Mouse (Mus musculus) lung, embryonic 16.5 days (tissue): Measurements from ENCODE around the gene Orai2. TPM values are rescaled to one million over a fixed set of nuclear protein-coding genes. Genes with fewer than 3 reads are reported as not detected.

ENCODE experiments used
- ATAC-seq: fragments of 200-750 bp; cut with Nextera tagmentation; 2 replicates; pipeline ENCODE4 v1.8.0; 2017; ENCODE audit warnings: low read depth, mild to moderate bottlenecking, moderate library complexity
- H3K27ac ChIP-seq: fragments of 300-500 bp; sonication (generic); 2 replicates; pipeline ENCODE4 v1.5.1; 2014; ENCODE audit warnings: mild to moderate bottlenecking, control low read depth, low read length
- H3K27me3 ChIP-seq: fragments of 300-500 bp; sonication (generic); 2 replicates; pipeline ENCODE4 v1.6.1; 2014; ENCODE audit warnings: low read depth, low read length, mixed read lengths; ENCODE audit not compliant: control insufficient read depth, insufficient read depth
- H3K36me3 ChIP-seq: fragments of 300-500 bp; sonication (generic); 2 replicates; pipeline ENCODE4 v1.6.1; 2014; ENCODE audit warnings: low read length; ENCODE audit not compliant: control insufficient read depth, insufficient read depth
- H3K4me1 ChIP-seq: fragments of 300-500 bp; sonication (generic); replicated peaks from 2 replicates; pipeline ENCODE4 v1.6.1; 2014; ENCODE audit warnings: low read length, mixed read lengths; ENCODE audit not compliant: control insufficient read depth, insufficient read depth
- H3K4me2 ChIP-seq: fragments of 300-500 bp; sonication (generic); 2 replicates; pipeline ENCODE4 v1.6.1; 2014; ENCODE audit warnings: low read depth, low read length, control low read depth
- H3K4me3 ChIP-seq: fragments of 300-500 bp; sonication (generic); 2 replicates; pipeline ENCODE4 v1.5.1; 2014; ENCODE audit warnings: mild to moderate bottlenecking, low read length, control low read depth
- H3K9ac ChIP-seq: fragments of 300-500 bp; sonication (generic); 2 replicates; pipeline ENCODE4 v1.6.1; 2014; ENCODE audit warnings: low read length, control low read depth
- H3K9me3 ChIP-seq: fragments of 300-500 bp; sonication (generic); 2 replicates; pipeline ENCODE4 v1.6.1; 2016; ENCODE audit warnings: low read length; ENCODE audit not compliant: control insufficient read depth
- WGBS: fragments of 180-500 bp; shearing (Covaris S2); extraction: QIAGEN DNeasy Blood & Tissue Kit; methylation state at CpG from one replicate; pipeline ENCODE4 v1.1.7; 2014; 5-methylcytosine and 5-hydroxymethylcytosine counted together
- polyA plus RNA-seq: library from polyadenylated mRNA; unstranded; fragments of >200 nt; fragmentation: Nextera tagmentation; extraction: Ambion mirVana; gene quantifications from 2 replicates; pipeline ENCODE4 v1.2.1, GENCODE M21; 2015

Orai2 gene
- polyA plus RNA-seq, 1 experiment from 2014 or later, result 10.3 TPM

DNA sequence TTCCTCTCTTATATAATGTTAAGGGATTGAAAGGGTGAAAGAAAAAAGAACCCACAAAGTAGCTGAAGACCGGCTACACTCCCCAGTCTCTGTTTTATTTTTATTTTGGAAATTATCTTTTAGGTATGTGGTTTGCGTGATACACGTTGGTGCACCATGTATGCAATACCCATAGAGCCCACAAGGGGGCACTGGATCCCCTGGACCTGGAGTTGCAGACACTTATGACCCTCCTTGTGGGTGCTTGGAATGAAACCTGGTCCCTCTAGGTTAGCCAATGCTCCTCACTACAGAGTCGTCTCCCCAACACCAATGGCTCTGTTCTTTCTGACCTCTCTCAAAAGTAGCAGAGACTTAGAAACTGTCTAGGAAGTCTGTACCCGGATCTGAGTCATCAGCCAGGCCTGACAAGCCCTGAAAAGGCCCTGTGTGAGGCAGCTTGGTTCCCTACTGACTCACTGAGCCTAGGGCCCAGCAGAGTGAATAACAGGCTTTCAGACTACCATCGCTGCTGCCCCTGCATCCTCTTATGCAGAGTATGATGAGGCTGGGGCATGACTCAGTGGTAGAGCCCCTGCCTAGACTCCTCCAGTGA is 27.3 kb downstream of the Orai2 start:
- no peak overlapping the region for H3K9ac ChIP-seq
- no peak overlapping the region for H3K4me3 ChIP-seq
- H3K4me1 ChIP-seq, result no peaks in the 10 kb centered on the region
- no peak overlapping the region for H3K27ac ChIP-seq
- 0 out of 2 replicates have a peak, but pooled peaks cover 2% of the 10 kb centered on the region for H3K9me3 ChIP-seq
- no peak for ATAC-seq
- H3K36me3 ChIP-seq, result peaks cover 13% of the 10 kb centered on the region
- no peaks in the 10 kb centered on the region for H3K27me3 ChIP-seq
- WGBS, result 87% methylated on average over 6 of the region's 6 CpGs
- H3K4me2 ChIP-seq, result no peak overlapping the region

DNA sequence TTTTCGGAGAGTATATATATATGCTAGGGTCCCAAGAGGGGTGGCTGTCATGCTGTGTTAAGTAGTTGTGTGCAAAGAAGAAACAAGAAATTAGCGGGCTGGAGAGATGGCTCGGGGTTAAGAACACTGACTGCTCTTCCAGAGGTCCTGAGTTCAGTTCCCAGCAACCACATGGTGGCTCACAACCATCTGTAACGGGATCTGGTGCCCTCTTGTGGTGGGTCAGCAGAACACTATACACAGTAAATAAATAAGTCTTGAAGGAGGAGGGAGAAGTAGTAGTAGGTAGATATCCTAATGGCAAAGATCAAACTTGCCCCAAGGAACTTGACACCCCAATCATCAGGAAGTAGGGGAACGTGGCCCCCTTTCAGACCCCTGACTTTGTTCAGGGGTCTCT is 27.8 kb downstream of the Orai2 start:
- H3K9me3 ChIP-seq, result 0 out of 2 replicates have a peak, but pooled peaks cover 2% of the 10 kb centered on the region
- no peak for ATAC-seq
- no peaks in the 10 kb centered on the region for H3K4me1 ChIP-seq
- H3K27ac ChIP-seq, result no peak overlapping the region
- no peaks in the 10 kb centered on the region for H3K27me3 ChIP-seq
- peaks cover 13% of the 10 kb centered on the region for H3K36me3 ChIP-seq
- H3K4me3 ChIP-seq, result no peak overlapping the region
- H3K4me2 ChIP-seq, result no peak overlapping the region
- H3K9ac ChIP-seq, result no peak overlapping the region
- 84% methylated on average over 5 of the region's 5 CpGs for WGBS

DNA sequence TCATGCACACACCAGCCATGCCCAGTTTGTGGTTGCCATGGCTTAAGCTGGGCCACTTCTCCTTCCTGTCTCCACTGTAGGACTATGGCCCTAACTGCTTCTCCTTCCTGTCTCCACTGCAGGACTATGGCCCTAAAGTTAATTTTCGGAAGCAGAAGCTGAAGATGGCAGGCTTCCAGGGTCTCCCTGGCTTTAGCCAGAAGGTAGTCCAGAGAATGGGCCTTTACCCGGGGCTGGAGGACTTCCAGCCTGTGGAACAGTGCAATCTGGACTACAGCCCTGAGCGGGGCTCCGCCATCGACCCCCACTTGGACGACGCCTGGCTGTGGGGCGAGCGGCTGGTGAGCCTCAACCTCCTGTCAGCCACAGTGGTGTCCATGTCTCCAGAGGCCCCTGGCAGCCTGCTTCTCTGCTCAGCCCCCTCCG is 30.4 kb downstream of the Orai2 start:
- H3K27ac ChIP-seq, result no peak overlapping the region
- H3K4me2 ChIP-seq, result no peak overlapping the region
- 93% methylated on average over 10 of the region's 10 CpGs for WGBS
- H3K36me3 ChIP-seq, result peaks cover 13% of the 10 kb centered on the region
- no peak overlapping the region for H3K4me3 ChIP-seq
- H3K9ac ChIP-seq, result no peak overlapping the region
- 0 out of 2 replicates have a peak, but pooled peaks cover 2% of the 10 kb centered on the region for H3K9me3 ChIP-seq
- ATAC-seq, result no peak
- H3K27me3 ChIP-seq, result no peaks in the 10 kb centered on the region
- H3K4me1 ChIP-seq, result peaks cover 9% of the 10 kb centered on the region

- H3K4me2 ChIP-seq, result no peak overlapping the region
- peaks cover 9% of the 10 kb centered on the region for H3K4me1 ChIP-seq
- no peaks in the 10 kb centered on the region for H3K27me3 ChIP-seq
- peaks cover 13% of the 10 kb centered on the region for H3K36me3 ChIP-seq
- no peak overlapping the region for H3K27ac ChIP-seq
- no peak for ATAC-seq
- H3K4me3 ChIP-seq, result no peak overlapping the region
- H3K9me3 ChIP-seq, result 0 out of 2 replicates have a peak, but pooled peaks cover 2% of the 10 kb centered on the region
- 90% methylated on average over 13 of the region's 13 CpGs for WGBS
- no peak overlapping the region for H3K9ac ChIP-seq
These were observed 31.1 kb downstream of the Orai2 start for GRCm38 (mm10) chr5:136139393-136139792.

DNA sequence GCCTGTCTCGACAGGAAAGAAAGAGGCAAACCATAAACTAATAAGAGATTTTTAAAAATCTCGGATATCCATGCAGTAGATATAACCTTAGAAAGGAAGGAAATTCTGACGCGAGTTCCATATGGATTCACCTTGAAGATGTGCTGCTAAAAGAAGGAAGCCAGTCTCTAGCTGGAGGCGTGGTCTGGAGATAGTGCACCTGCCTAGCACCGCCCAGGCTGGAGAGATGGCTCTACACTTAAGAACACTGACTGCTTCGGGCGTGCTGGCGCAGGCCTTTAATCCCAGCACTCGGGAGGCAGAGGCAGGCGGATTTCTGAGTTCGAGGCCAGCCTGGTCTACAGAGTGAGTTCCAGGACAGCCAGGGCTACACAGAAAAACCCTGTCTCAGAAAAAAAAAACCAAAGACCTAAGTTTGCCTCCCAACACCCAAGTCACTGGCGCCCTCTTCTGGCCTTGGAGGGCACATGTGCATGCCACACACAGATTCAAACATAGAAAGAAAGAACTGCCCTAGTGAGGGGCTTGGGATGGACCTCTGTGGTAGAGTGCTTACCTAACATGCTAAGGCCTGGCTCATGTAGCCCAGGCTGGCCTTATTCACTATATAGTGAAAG is 32.7 kb downstream of the Orai2 start:
- H3K4me1 ChIP-seq, result peaks cover 9% of the 10 kb centered on the region
- H3K36me3 ChIP-seq, result peaks cover 13% of the 10 kb centered on the region
- no peak overlapping the region for H3K4me2 ChIP-seq
- 70% methylated on average over 13 of the region's 13 CpGs for WGBS
- H3K9me3 ChIP-seq, result no peaks in the 10 kb centered on the region
- H3K4me3 ChIP-seq, result no peak overlapping the region
- no peak overlapping the region for H3K9ac ChIP-seq
- no peak for ATAC-seq
- no peak overlapping the region for H3K27ac ChIP-seq
- no peaks in the 10 kb centered on the region for H3K27me3 ChIP-seq

DNA sequence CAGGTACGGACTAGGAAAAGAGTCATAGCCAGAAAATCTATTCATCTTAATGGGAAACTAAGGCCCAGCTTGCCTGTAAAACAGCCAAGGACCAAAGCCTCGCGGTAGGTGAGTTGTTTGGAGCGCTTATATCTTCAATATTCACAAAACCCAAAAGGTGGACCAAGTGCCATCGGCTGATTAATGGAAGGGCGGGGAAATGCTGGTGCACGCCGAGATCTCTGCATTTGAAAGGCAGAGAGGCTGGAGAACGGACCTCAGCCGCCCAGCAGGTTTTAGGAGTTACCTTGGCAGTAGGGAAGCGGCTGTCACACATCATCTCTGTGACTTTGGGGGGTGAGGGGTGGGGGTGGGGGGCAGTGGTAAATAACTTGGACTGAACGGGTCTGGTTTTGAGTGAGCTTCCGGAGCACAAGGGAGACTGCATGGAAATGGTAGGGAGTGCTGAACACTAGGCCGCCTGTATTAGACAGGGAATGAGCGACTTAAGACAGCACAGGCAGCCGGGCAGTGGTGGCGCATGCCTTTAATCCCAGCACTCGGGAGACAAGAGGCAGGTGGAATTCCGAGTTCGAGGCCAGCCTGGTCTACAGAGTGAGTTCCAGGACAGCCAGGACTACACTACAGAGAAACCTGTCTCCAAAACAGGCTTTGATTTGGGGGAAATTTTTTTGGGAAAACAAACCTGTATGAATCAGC is 34.1 kb downstream of the Orai2 start:
- Histone ChIP-seq H3K4me2 (peak overlapping the region; percentile 54), H3K36me3 (peaks cover 11% of the 10 kb centered on the region), H3K9ac (peak overlapping the region; percentile 84), H3K4me1 (peaks cover 9% of the 10 kb centered on the region), H3K9me3 (no peaks in the 10 kb centered on the region), H3K27me3 (no peaks in the 10 kb centered on the region), H3K27ac (peak overlapping the region; percentile 68), H3K4me3 (peak overlapping the region; percentile 83)
- 4% methylated on average over 20 of the region's 20 CpGs for WGBS
- no peak; the same call in 1 of the 2 replicates for ATAC-seq

DNA sequence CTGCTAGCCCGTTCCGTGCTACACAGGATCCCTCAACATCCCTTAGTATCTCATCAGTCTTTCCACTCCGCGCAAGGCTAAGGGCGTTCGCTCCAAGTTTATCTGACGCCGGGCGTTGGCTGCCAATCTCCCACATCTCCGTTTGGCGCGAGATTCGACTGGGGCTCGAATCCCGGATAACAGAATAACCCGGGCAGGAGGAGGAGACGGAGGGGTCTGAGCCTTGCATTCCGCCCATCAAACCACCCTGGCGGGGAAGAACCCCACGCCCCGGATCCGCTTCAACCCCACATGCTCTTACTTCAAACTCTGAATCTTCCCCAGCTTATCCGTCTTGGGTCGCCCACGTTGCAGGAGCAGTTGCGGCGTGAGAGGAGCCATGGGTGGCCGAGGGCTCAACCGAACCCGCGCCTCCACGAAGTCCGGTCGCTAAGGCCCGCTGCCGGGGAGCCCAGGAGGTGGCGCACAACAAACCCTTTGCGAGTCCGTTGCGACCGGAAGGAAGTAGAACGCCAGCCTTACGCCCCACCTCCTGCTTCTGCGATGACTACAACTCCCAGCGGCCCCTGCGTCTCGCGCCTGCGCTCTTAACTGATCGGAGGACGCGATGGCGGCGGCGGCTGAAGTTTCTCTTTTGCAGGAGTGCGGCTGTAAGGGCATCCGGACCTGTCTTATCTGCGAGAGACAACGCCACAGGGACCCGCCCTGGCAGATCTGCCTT is 34.8 kb downstream of the Orai2 start, which contains the start of the genes Lrwd1 and Alkbh4:
Gene Lrwd1 (minus strand): TSS at position 504 of the 721 bp plus-strand sequence.
Gene Alkbh4 (plus strand): TSS at position 576 of the 721 bp plus-strand sequence.
- H3K4me1 ChIP-seq, result peaks cover 9% of the 10 kb centered on the region
- peak within 1 kb of the TSS; percentile 68 for H3K27ac ChIP-seq
- no peaks in the 10 kb centered on the region for H3K27me3 ChIP-seq
- H3K9me3 ChIP-seq, result no peaks in the 10 kb centered on the region
- peak within 1 kb of the TSS; percentile 87 for H3K9ac ChIP-seq
- H3K4me2 ChIP-seq, result peak within 1 kb of the TSS; percentile 69
- peak within 1 kb of the TSS; percentile 83 for H3K4me3 ChIP-seq
- peaks cover 5% of the 10 kb centered on the region; the same call in 1 of the 2 replicates for H3K36me3 ChIP-seq
- peak; percentile 96 for ATAC-seq
- under 1% methylated on average over 60 of the region's 60 CpGs for WGBS

DNA sequence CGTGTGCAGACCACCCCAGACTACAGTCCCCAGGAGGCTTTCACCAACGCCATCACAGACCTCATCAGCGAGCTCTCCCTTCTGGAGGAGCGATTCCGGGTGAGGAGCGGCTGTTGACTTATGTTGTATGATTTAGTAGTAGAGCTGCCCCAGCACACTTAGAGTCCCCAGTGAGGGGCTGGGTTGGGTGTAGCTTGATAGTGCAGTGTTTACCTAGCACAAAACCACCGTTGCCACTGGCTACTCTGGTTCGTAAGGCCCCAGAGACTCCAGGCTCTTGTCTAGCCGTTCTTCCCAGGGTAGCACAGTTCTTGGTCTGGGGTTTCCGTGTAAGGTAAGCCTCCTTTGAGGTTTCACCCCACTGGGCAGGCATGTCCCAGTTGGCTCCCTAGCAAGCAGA is 48.3 kb downstream of the Orai2 start:
- H3K27me3 ChIP-seq, result no peaks in the 10 kb centered on the region
- H3K4me1 ChIP-seq, result peaks cover 7% of the 10 kb centered on the region
- H3K9me3 ChIP-seq, result no peaks in the 10 kb centered on the region
- no peak for ATAC-seq
- no peak overlapping the region for H3K4me2 ChIP-seq
- H3K36me3 ChIP-seq, result peaks cover 33% of the 10 kb centered on the region
- H3K4me3 ChIP-seq, result no peak overlapping the region
- 81% methylated on average over 10 of the region's 10 CpGs for WGBS
- no peak overlapping the region for H3K9ac ChIP-seq
- no peak overlapping the region for H3K27ac ChIP-seq

GRCm38 (mm10) chr5:136116784-136117112 is 53.8 kb downstream of the Orai2 start:
- peak overlapping the region; percentile 63; the same call in 1 of the 2 replicates for H3K27ac ChIP-seq
- under 1% methylated on average over 22 of the region's 22 CpGs for whole genome bisulfite sequencing
- no peaks in the 10 kb centered on the region for H3K9me3 ChIP-seq
- H3K4me2 ChIP-seq, result peak overlapping the region; percentile 74
- 0 out of 2 replicates have a peak, but pooled peaks cover 3% of the 10 kb centered on the region for H3K36me3 ChIP-seq
- H3K9ac ChIP-seq, result peak overlapping the region; percentile 94
- ATAC-seq, result peak; percentile 69
- peak overlapping the region; percentile 96 for H3K4me3 ChIP-seq
- H3K27me3 ChIP-seq, result no peaks in the 10 kb centered on the region
- H3K4me1 ChIP-seq, result peaks cover 13% of the 10 kb centered on the region
